Mouse (Mus musculus): ENCODE data around the gene Tmem41b.

DNA sequence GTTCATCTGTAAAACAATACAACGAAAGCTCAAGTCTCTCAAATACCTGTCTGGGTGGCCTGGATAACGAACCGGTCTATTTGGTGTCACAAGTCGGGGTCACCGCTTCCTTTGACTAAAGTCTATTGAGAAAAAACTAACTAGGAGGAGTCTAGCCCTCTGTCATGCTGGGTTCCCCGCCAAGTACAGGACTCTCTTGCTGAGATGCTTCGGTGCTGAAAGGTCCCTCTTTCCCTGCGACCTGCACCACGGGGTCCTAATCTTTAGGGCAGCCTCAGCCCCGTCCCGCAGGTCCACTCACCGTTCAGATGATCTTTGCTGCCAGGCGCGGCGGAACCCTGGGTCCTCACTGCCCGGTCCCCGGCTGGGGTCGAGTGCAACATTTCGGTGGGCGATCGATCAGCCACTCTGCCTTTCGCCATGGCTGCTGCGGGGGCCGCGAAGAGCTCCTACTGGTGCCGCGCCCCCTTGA lies 1.0 kb downstream of the Tmem41b start:
- TF ChIP-seq CTCF (IDR thresholded peaks at IDR 0.05; ENCODE audit: borderline replicate concordance, control insufficient read depth, extremely low read depth, insufficient read depth, low read length, poor library complexity) (no peak), POLR2A (IDR thresholded peaks at IDR 0.05; ENCODE audit: control insufficient read depth, extremely low read depth, insufficient read depth, low read length, poor library complexity) (no peak)
